Mouse (Mus musculus) heart, adult 8-10 months (tissue): ENCODE measurements around the gene Id3. TPM values are rescaled to one million over a fixed set of nuclear protein-coding genes. Genes with fewer than 3 reads are reported as not detected.
"Not testable (repeated sequence)": the region's sequence is repeated elsewhere in the genome, so short reads cannot be mapped to it uniquely, and the experiment has no call there.

Experiments used
- DNase-seq: peaks from one replicate; pipeline ENCODE4 v3.0.0; 2022; ENCODE audit warnings: low spot score
- total RNA-seq, 4 experiments: library from RNA; stranded (reverse); gene quantifications; 2 replicates each; pipeline ENCODE4 v1.2.4; 2022

Id3 gene
- 10 to 100 TPM; 41.4 to 71.3 (median 61.6) TPM for total RNA-seq

- peak; percentile 98 for DNase-seq
Measured at GRCm38 (mm10) chr4:136143193-136143976, at the start of gene Id3. Gene Id3, plus strand, starts transcription at chr4:136143497.

GRCm38 (mm10) chr4:136094519-136095219, 48.6 kb upstream of the Id3 start:
- no peak for DNase-seq

GRCm38 (mm10) chr4:136095490-136096105, 47.7 kb upstream of the Id3 start:
- DNase-seq = no peak

- DNase-seq = no peak
Measured at GRCm38 (mm10) chr4:136096446-136097113, 46.7 kb upstream of the Id3 start.

- no peak for DNase-seq
Measured at GRCm38 (mm10) chr4:136098446-136098845, 44.9 kb upstream of the Id3 start.

GRCm38 (mm10) chr4:136100396-136101070, 42.8 kb upstream of the Id3 start:
- DNase-seq = no peak

GRCm38 (mm10) chr4:136101753-136102152, 41.5 kb upstream of the Id3 start:
- DNase-seq = not testable (repeated sequence)

- peak; percentile 48 for DNase-seq
Measured at GRCm38 (mm10) chr4:136104590-136105337, 38.5 kb upstream of the Id3 start.

GRCm38 (mm10) chr4:136106880-136107301, 36.4 kb upstream of the Id3 start:
- DNase-seq = no peak

GRCm38 (mm10) chr4:136109153-136109552, 34.1 kb upstream of the Id3 start:
- DNase-seq = no peak

GRCm38 (mm10) chr4:136109941-136110900, 33.1 kb upstream of the Id3 start:
- no peak for DNase-seq

GRCm38 (mm10) chr4:136112344-136112743, 31.0 kb upstream of the Id3 start:
- DNase-seq = no peak

GRCm38 (mm10) chr4:136114747-136115146, 28.6 kb upstream of the Id3 start:
- no peak for DNase-seq

GRCm38 (mm10) chr4:136117022-136117421, 26.3 kb upstream of the Id3 start:
- peak; percentile 78 for DNase-seq

- no peak for DNase-seq
Measured at GRCm38 (mm10) chr4:136120041-136120440, 23.3 kb upstream of the Id3 start.

GRCm38 (mm10) chr4:136121158-136121557, 22.1 kb upstream of the Id3 start:
- DNase-seq = no peak

- no peak for DNase-seq
Measured at GRCm38 (mm10) chr4:136121844-136122468, 21.3 kb upstream of the Id3 start.

- DNase-seq = no peak
Measured at GRCm38 (mm10) chr4:136123111-136123791, 20.0 kb upstream of the Id3 start.
